Mouse (Mus musculus): Measurements from ENCODE around the gene Zfp385b. TPM values are rescaled to one million over a fixed set of nuclear protein-coding genes. Genes with fewer than 3 reads are reported as not detected.
A peak's percentile ranks its signal among the peaks of the same experiment; 100 is the strongest.

The Zfp385b gene
- total and polyA plus RNA-seq, 3 experiments: 7.3 to 8.2 (median 7.9) TPM

GRCm38 (mm10) chr2:77528079-77528752 is 291.2 kb downstream of the Zfp385b start:
- peak in 1 of 2 experiments; percentile 22 for DNase-seq
- WGBS: 61% methylated on average over 7 of the region's 7 CpGs
- no peak overlapping the region for H3K4me3 ChIP-seq

GRCm38 (mm10) chr2:77527616-77528015 is 291.8 kb downstream of the Zfp385b start:
- DNase-seq: no peak
- H3K4me1 ChIP-seq (ENCODE audit: control insufficient read depth, insufficient read depth, low read length): peaks cover 4% of the 10 kb centered on the region; the same call in 1 of the 2 replicates
- H3K9ac ChIP-seq (ENCODE audit: low read depth, low read length): no peak overlapping the region
- TF ChIP-seq EP300 (IDR thresholded peaks at IDR 0.05; ENCODE audit: insufficient read depth, low read depth, low read length) (no peak), POLR2A (IDR thresholded peaks at IDR 0.05; ENCODE audit: insufficient read depth, low read depth, low read length) (no peak), CTCF (IDR thresholded peaks at IDR 0.05) (no peak)
- WGBS: 56% methylated on average over 6 of the region's 6 CpGs
- H3K27me3 ChIP-seq (ENCODE audit: control insufficient read depth, insufficient read depth, low read length): no peaks in the 10 kb centered on the region
- H3K4me3 ChIP-seq: no peak overlapping the region
- no peak overlapping the region; the same call in 1 of the 2 replicates for H3K27ac ChIP-seq
- intact Hi-C loops (cut with DNase I): no loop called here
- H3K36me3 ChIP-seq (ENCODE audit: control insufficient read depth, insufficient read depth, low read length): no peaks in the 10 kb centered on the region
- H3K79me2 ChIP-seq (replicated peaks; ENCODE audit: control insufficient read depth, insufficient read depth, low read length): no peaks in the 10 kb centered on the region

More at GRCm38 (mm10) chr2:77528079-77528752, 291.2 kb downstream of the Zfp385b start:
- no peaks in the 10 kb centered on the region for H3K27me3 ChIP-seq (ENCODE audit: control insufficient read depth, insufficient read depth, low read length)
- no peaks in the 10 kb centered on the region for H3K36me3 ChIP-seq (ENCODE audit: control insufficient read depth, insufficient read depth, low read length)
- no peak overlapping the region; the same call in 1 of the 2 replicates for H3K27ac ChIP-seq
- H3K4me1 ChIP-seq (ENCODE audit: control insufficient read depth, insufficient read depth, low read length): peaks cover 4% of the 10 kb centered on the region; the same call in 1 of the 2 replicates
- no peak for TF ChIP-seq CTCF (IDR thresholded peaks at IDR 0.05)
- TF ChIP-seq EP300 (IDR thresholded peaks at IDR 0.05; ENCODE audit: insufficient read depth, low read depth, low read length): no peak
- no peak for TF ChIP-seq POLR2A (IDR thresholded peaks at IDR 0.05; ENCODE audit: insufficient read depth, low read depth, low read length)
- H3K79me2 ChIP-seq (replicated peaks; ENCODE audit: control insufficient read depth, insufficient read depth, low read length): no peaks in the 10 kb centered on the region
- H3K9ac ChIP-seq (ENCODE audit: low read depth, low read length): no peak overlapping the region
- intact Hi-C loops (cut with DNase I): no loop called here

GRCm38 (mm10) chr2:77526803-77527202 is 292.6 kb downstream of the Zfp385b start:
- DNase-seq: no peak
- Histone ChIP-seq H3K4me1 (ENCODE audit: control insufficient read depth, insufficient read depth, low read length) (peaks cover 4% of the 10 kb centered on the region; the same call in 1 of the 2 replicates), H3K79me2 (replicated peaks; ENCODE audit: control insufficient read depth, insufficient read depth, low read length) (no peaks in the 10 kb centered on the region), H3K4me3 (no peak overlapping the region), H3K27ac (no peak overlapping the region), H3K36me3 (ENCODE audit: control insufficient read depth, insufficient read depth, low read length) (no peaks in the 10 kb centered on the region), H3K27me3 (ENCODE audit: control insufficient read depth, insufficient read depth, low read length) (no peaks in the 10 kb centered on the region), H3K9ac (ENCODE audit: low read depth, low read length) (no peak overlapping the region)
- intact Hi-C loops (cut with DNase I): no loop called here
- 21% methylated on average over 4 of the region's 4 CpGs for WGBS
- TF ChIP-seq POLR2A (IDR thresholded peaks at IDR 0.05; ENCODE audit: insufficient read depth, low read depth, low read length): no peak

GRCm38 (mm10) chr2:77526301-77526700 is 293.1 kb downstream of the Zfp385b start:
- intact Hi-C loops (cut with DNase I): no loop called here
- Histone ChIP-seq H3K36me3 (ENCODE audit: control insufficient read depth, insufficient read depth, low read length) (no peaks in the 10 kb centered on the region), H3K9ac (ENCODE audit: low read depth, low read length) (no peak overlapping the region), H3K4me1 (ENCODE audit: control insufficient read depth, insufficient read depth, low read length) (peaks cover 4% of the 10 kb centered on the region; the same call in 1 of the 2 replicates), H3K27ac (no peak overlapping the region), H3K79me2 (replicated peaks; ENCODE audit: control insufficient read depth, insufficient read depth, low read length) (no peaks in the 10 kb centered on the region), H3K27me3 (ENCODE audit: control insufficient read depth, insufficient read depth, low read length) (no peaks in the 10 kb centered on the region), H3K4me3 (no peak overlapping the region)
- WGBS: 43% methylated on average over 5 of the region's 5 CpGs
- DNase-seq: no peak
- TF ChIP-seq POLR2A (IDR thresholded peaks at IDR 0.05; ENCODE audit: insufficient read depth, low read depth, low read length): no peak
- no peak for TF ChIP-seq CTCF (IDR thresholded peaks at IDR 0.05)
- TF ChIP-seq EP300 (IDR thresholded peaks at IDR 0.05; ENCODE audit: insufficient read depth, low read depth, low read length): no peak

GRCm38 (mm10) chr2:77522223-77522622 is 297.2 kb downstream of the Zfp385b start:
- Histone ChIP-seq H3K79me2 (replicated peaks; ENCODE audit: control insufficient read depth, insufficient read depth, low read length) (no peaks in the 10 kb centered on the region), H3K36me3 (ENCODE audit: control insufficient read depth, insufficient read depth, low read length) (no peaks in the 10 kb centered on the region), H3K9ac (ENCODE audit: low read depth, low read length) (no peak overlapping the region), H3K4me1 (ENCODE audit: control insufficient read depth, insufficient read depth, low read length) (peaks cover 2% of the 10 kb centered on the region; the same call in 1 of the 2 replicates), H3K27me3 (ENCODE audit: control insufficient read depth, insufficient read depth, low read length) (no peaks in the 10 kb centered on the region), H3K27ac (no peak overlapping the region), H3K4me3 (no peak overlapping the region)
- intact Hi-C loops (cut with DNase I): no loop called here
- DNase-seq: no peak
- TF ChIP-seq EP300 (IDR thresholded peaks at IDR 0.05; ENCODE audit: insufficient read depth, low read depth, low read length): no peak
- TF ChIP-seq CTCF (IDR thresholded peaks at IDR 0.05): no peak
- TF ChIP-seq POLR2A (IDR thresholded peaks at IDR 0.05; ENCODE audit: insufficient read depth, low read depth, low read length): no peak
- 53% methylated on average over 4 of the region's 4 CpGs for WGBS

- no peak for DNase-seq
- H3K4me3 ChIP-seq: peak overlapping the region; percentile 40
- H3K9ac ChIP-seq (ENCODE audit: low read depth, low read length): peak overlapping the region; percentile 16
- WGBS: 2% methylated on average over 14 of the region's 14 CpGs
- H3K4me1 ChIP-seq (ENCODE audit: control insufficient read depth, insufficient read depth, low read length): no peaks in the 10 kb centered on the region
- intact Hi-C loops (cut with DNase I): loop anchor here (5.0 kb wide), 1 partner anchor 57 kb away; no protein-coding TSS in a partner anchor
- no peaks in the 10 kb centered on the region for H3K27me3 ChIP-seq (ENCODE audit: control insufficient read depth, insufficient read depth, low read length)
- H3K27ac ChIP-seq: no peak overlapping the region
- no peak for TF ChIP-seq POLR2A (IDR thresholded peaks at IDR 0.05; ENCODE audit: insufficient read depth, low read depth, low read length)
- no peak for TF ChIP-seq CTCF (IDR thresholded peaks at IDR 0.05)
- no peaks in the 10 kb centered on the region for H3K36me3 ChIP-seq (ENCODE audit: control insufficient read depth, insufficient read depth, low read length)
- H3K79me2 ChIP-seq (replicated peaks; ENCODE audit: control insufficient read depth, insufficient read depth, low read length): no peaks in the 10 kb centered on the region
These were observed 300.1 kb downstream of the Zfp385b start for GRCm38 (mm10) chr2:77519341-77519740.
